Mouse (Mus musculus) kidney, postnatal 4 days (tissue): ENCODE data around the gene Gm21976.

Experiments
- DNase-seq, 2 experiments: peaks; one replicate each; pipeline ENCODE4 v3.0.0; 2021; ENCODE audit warnings: mixed read lengths in 2 of 2

The Gm21976 gene

DNA sequence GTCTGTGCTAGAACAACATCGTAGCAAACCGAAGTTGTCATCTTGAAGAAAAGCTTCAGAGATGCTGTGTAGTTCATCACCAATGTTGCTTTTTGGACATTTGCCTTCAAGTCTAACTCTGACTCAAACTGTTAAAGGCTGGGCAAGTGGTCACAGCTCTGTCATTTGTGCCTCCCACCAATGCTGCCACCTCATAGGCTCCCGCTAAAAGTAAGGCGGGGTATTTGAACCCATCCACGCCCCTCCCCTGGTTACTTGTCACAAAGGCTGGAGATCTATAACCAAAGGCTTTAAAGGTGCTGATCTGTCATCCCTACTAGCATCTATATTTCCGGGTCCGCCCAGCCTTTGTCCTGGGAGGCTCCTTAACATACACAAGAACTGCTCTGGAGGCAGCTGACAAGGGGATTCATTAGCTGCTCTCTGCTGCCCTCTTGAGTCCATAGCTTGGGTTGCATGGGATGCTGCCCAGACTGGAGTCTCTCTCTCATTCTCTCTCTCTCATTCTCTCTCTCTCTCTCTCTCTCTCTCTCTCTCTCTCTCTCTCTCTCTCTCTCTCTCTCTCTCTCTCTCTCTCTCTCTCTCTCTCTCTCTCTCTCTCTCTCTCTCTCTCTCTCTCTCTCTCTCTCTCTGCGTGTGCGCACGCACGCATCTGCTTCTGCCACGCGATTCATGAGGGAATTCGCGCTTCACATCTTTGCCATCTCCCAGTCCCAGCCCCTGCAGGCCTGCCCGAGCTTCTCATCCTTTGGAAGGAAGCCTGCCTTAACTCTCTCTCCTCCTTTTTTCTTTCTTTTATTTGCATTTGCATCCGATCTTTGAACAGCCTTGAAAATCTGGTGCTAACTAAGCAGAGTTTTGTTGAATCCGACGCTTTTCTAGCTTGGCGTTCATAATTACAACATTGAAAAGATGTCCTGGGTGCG is 19.4 kb downstream of the Gm21976 start:
- DNase-seq: peak; percentile 88 to 90

- DNase-seq: no peak
Measured at GRCm38 (mm10) chr13:98305257-98305656, 25.6 kb downstream of the Gm21976 start.

DNA sequence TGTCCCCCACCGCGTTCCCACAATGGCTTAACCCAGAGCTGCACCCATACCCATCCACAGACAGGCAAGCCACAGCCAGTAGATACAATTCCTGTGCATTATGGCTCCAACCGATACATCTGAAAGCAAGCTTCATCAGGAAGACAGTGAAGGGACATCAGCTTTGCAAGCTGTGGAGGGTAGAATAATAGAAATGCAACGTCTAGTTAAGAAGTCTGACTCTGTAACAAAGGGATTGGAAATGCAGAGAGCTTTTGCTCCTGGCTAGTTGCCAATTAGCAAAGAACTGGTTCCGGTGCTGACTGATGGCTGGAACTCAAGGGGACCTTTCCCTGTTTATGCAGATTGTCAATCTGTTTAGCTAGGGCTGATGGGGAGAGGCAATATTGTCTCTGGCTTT is 26.7 kb downstream of the Gm21976 start:
- DNase-seq: no peak

DNA sequence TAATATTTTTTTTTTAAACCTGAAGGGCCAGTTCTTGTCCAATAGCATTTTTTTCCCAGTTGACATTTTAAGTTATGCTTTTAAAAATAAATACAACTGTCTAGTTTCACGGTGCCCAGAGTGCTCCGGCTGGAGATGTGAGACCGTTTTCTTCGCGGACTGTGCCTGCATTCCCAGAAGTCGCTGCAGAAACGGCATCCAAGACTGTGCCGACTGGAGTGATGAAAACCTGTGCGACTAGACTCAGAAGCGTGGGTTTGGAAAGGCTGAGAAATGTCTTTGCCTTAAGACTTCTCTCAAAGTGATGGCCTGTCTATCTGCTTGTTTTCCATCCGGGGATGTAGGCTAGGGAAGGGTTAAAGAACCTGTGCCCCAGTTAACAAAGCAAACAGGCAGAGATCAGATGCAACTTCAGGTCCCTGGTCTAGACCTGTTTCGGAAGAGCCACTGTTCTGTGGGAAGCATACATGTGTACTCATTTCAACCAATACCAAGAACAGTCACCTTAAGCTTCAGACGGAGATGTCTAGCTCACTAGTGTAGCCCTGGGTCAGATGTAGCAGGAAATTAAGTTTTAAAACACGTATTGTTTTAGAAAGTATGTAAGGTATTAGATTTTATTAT is 27.3 kb downstream of the Gm21976 start:
- DNase-seq: no peak

DNA sequence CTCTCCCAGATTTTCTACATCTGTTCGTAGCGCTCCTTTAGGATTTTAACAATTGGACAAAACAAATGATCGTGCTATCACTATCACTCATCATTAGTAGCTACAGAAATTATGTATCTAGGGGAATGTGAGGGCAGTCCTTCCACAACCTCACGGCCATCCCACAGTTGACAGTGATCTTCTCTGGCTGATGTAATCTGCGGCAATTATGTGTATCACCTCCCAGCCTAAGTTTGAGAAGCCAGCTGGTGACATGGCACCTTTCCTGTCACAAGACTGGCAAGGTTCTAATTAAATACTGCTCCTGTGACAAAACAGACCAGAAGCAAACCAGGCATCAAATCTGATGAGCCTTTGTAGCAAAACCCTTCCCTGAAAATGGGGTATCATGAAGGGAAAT is 28.3 kb downstream of the Gm21976 start:
- DNase-seq: no peak

GRCm38 (mm10) chr13:98308724-98309123 is 29.0 kb downstream of the Gm21976 start:
- DNase-seq: no peak

- DNase-seq: no peak
Measured at GRCm38 (mm10) chr13:98311597-98311996, 31.9 kb downstream of the Gm21976 start.

GRCm38 (mm10) chr13:98313631-98314030 is 33.9 kb downstream of the Gm21976 start:
- no peak for DNase-seq

GRCm38 (mm10) chr13:98315124-98315523 is 35.4 kb downstream of the Gm21976 start:
- DNase-seq: no peak

DNA sequence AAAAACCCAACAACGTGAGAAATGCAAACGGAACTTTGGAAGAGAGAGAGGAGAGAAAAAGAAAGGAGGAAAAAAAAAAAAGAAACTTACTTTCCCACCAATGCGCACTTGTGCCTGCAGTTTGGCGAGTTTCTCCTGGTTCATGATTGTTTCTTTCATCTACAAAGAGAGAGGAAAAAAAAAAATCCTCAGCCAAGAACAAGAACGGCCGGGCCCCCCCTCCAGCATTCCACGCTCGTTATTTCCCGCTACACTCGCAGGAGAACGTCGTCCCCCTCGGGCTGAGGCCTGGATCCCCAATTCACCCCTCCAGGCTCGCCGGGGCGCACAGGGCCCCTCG is 36.4 kb downstream of the Gm21976 start:
- DNase-seq: no peak

DNA sequence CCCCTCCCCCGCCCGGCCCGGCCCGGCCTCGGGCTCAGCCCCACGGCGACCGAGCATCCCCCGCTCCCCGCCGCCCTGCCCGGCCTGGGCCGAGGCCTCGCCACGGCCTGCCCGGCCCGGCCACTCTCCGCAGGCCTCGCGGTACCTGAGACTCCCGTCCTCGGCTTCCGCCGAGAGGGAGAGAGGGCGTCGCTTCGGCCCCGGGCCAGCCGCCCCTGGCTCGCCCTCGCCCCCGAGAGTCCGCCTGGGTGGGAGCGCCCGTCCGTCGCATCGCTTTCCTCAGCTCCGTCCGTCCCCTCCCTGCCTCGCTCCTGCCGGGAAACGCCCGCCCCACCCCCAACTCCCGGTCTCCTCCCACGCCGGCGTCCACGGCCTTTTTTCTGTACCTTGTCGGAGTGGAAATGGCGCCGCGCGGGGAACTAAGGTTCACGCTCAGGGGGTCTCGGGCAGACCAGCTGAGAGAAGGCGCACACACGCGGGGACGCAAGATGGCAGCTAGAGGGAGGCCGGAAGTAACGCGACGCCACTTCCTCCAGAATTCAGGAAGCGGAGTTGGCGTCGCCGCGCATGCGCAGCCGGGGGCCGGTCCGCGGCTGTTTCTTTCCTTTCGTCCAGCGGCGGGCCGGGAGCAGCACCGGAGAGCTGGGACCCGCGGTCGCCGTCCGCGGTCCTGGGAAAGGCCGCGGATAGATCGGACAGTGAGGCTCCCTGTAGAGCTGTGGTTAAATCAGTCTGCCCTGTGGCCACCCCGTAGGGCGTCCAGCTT is 37.0 kb downstream of the Gm21976 start, which contains the start of gene Btf3:
TSS of gene Btf3 (minus strand) at position 527 of the 766 bp plus-strand sequence.
- peak; percentile 96 to 98 for DNase-seq

DNA sequence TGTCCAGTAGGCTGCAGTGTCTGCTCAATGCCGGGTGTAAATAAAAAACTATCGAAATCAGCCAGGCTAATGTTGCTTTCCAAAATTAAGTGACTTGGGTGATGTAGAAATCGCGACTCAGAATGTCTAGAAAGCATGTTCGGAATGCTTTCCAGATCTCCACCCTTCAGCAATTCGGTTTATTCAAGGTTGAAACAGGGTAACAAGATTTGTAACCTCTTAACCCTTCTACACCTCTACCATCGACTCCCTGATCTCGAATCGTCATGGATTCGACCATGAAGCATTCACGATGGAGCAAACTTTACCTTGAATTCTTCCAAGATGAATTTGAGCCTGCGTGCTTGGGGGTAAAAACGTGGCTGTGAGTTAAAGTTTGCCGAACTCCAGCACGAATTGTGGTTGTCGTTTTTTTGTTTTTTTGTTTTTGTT is 37.6 kb downstream of the Gm21976 start:
- no peak for DNase-seq

DNA sequence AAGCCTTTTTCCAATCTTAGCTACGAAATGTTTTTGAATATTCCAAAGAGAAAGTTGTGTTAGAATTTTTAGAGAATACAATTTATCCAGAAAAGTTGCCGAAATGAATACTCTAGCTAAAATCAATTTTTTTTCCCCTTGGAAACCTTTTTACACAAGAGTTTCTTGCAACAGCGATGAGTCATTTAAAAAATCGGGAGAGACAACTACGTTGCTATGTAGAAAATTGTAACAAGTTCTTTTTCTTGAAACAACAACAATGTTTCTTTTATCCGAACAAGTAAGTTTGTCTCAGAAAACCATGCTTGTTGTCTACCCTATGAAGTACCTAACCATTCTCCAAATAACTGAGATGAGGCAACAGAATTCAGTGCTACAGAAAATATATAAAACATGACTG is 38.2 kb downstream of the Gm21976 start:
- DNase-seq: no peak

- no peak for DNase-seq
Measured at GRCm38 (mm10) chr13:98325034-98325433, 45.3 kb downstream of the Gm21976 start.

DNA sequence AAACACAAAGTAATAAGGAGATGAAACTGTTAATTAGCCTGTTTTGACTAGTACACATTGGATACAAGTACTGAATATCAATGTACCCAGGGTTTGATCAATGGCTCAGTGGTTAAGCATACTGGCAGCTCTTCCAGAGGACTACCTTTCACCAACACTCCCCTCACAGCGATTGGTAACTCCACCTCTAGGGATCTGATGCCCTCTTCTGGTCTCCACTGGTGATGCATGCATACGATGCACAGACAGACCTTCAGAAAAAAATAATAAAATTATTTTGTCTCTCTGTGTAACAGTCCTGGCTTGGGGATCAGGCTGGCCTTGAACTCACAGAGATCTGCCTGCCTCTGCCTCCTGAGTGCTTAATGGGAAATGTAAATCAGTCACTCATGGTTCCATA is 52.4 kb downstream of the Gm21976 start:
- peak; percentile 59 to 65 for DNase-seq

- no peak for DNase-seq
Measured at GRCm38 (mm10) chr13:98336205-98336604, 56.5 kb downstream of the Gm21976 start.

DNA sequence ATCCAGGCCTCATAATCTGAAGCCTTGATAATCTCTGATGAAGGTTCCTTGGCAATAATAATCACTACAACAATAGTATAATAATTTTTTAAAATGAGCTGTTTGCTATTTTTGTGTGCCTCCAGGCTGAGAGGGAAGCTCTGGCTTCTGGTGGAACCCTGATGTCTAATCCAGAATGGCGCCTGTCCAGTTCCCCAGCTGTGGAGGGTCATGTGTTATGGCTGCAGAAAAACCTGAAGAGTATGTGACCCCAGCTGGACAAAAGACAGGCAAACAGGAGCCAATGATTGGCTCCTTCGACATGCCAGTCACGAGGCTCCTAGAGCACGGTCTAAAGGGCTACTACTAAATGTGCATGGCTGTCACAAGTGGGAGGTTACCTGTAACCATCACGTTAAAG is 60.8 kb downstream of the Gm21976 start:
- peak; percentile 75 to 79 for DNase-seq

- no peak for DNase-seq
Measured at GRCm38 (mm10) chr13:98349491-98349890, 69.8 kb downstream of the Gm21976 start.

DNA sequence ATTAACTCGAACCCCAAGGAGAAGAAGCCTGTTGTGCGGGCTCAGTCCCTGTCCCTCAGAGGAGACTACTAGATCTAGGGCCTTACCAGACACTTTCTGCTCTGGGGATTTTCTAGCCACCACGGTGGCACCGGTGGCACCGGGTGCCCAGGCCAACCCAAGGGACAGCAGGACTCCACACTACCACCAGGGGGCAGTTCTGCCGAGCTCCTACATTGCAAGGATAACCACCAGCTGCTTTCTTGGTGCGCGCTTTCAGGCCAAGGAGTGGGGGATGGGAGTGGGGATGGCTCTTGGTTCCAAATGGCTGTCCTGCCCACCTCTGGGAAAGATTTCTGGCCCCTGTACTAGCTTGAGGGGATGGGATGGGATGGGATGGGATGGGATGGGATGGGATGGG is 71.8 kb downstream of the Gm21976 start:
- peak; percentile 72 to 82 for DNase-seq

- no peak for DNase-seq
Measured at GRCm38 (mm10) chr13:98352381-98352975, 72.8 kb downstream of the Gm21976 start.

GRCm38 (mm10) chr13:98353709-98354089 is 74.0 kb downstream of the Gm21976 start:
- DNase-seq: no peak

GRCm38 (mm10) chr13:98354090-98354801 is 74.6 kb downstream of the Gm21976 start, which contains the start of gene Foxd1:
Foxd1 (plus strand) TSS chr13:98354242.
- peak; percentile 81 to 87 for DNase-seq
